Mouse (Mus musculus): ENCODE results near the gene Igf1.

Gene Igf1

GRCm38 (mm10) chr10:87858013-87858806 is at the start of gene Igf1:
Gene Igf1 (plus strand): TSS chr10:87858265.
- DNase-seq = no peak

DNA sequence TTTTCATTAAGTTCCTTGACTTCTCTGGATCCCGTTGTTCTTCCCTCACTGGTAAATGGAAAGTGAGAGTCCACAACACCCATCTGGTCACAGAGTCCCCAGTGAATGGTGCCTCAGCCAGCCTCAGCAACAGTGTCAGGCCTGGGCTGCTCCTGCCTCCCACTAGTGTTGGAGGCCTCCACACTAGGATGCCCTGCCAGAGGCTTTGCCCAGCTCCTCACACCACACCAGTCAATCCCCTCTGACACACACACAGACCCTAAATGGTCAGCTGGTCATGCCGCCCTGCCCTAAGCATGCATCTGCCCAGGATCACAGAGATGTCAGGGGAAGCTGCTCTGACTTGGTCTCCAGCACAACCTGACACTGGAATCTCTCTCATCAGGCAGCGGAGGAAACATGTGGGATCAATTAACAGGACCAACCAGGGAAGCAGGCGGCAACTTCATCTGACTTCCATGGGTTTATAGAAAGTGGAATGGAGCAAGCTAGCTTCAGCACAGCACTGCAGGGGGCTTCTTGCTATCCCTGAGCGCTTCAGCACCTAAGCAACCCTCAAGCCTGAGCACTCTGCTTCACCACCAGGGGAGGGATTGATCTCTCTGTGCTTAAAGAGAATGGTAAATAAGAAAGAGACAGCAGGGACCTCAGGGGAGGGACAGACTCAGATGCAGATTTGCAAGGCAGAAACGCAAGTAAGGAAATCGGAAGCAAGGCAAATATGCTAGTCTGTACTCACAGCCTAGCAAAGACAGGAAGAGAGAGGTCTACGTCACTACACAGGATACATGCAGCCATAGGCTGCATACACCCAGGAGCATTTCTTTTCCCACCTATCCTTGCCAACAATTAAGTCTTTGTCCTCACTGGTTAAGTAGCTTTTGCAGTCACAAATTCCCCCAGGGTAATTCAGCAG is 45.6 kb upstream of the Igf1 start:
- no peak for DNase-seq

- DNase-seq = no peak
Observed at GRCm38 (mm10) chr10:87813073-87813590, 44.9 kb upstream of the Igf1 start.

GRCm38 (mm10) chr10:87816861-87817260 is 41.2 kb upstream of the Igf1 start:
- no peak for DNase-seq

DNA sequence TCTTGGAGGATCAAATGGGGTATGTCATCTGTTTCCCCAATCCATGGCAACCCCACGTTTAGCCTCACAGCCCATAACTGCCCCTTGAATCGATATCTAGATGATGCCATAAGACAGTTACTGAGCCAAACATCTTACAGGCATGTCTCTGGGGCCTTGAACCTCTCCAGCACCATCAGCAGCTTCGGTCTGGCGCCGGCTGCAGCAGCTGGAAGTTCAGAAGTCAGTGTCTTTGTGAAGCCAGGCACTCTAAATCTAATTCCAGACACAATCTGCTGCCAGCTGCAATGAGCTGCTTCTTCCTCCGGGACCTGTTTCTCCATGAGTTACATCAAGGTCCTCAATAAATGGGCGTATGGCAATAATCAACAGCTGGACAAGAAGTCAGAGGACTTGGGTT is 40.3 kb upstream of the Igf1 start:
- DNase-seq = no peak

DNA sequence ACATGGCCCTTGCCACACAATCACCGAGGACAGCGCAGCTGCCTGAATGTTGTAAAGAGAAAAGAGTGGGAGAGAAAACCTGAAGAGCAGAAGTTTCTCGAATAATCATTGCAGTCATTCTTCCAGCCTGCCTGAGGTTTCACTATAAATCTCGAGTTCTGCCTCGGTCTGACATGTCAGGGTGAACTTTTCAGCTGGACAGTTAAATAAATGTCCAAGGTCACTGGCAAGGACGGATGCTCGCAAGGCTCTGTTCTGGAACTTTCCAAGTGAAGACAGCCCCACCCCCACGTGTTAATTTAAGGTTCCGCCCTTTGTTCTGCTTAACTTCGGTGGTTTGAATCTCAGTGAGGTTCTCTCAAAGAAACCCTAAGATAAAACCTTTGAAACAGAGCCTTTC is 36.2 kb upstream of the Igf1 start:
- DNase-seq = no peak

DNA sequence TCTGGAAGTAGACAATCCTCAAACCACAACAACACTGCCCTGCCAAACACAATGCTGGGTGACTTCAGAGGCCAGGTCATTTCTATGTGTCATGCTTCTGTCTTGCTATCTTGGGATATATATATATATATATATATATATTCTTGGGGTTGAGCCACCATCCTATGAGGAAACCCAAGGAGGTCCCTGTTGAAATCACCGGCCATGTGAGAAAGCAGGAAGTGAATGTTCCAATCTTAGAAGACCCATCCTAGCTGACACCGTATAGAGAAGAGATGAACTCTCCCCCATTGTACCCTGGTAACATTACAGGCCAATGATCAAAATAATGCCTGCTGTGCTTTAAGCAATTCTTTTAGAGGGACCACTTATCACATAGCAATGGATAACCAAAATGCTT is 28.1 kb upstream of the Igf1 start:
- no peak for DNase-seq

DNA sequence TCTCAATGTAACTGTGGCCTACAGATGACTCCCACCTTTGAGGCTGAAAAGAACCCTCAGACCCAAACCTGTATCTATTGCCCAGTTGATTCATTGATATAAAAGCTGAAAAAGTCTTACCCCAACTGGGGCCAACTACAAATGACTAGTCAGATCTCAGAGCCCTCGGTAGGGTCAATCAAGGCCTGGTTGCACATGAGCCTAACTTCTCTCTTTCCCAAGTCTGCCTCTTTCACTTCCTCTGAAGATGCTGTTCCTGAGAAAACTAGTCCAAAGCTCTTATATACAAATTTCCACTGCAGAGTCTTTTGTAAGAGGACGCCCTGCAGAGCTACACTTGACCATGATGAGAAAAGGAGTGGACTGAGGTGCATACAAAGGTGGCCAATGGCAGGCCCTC is 27.4 kb upstream of the Igf1 start:
- DNase-seq = no peak

- no peak for DNase-seq
Observed at GRCm38 (mm10) chr10:87832101-87832500, 26.0 kb upstream of the Igf1 start.

DNA sequence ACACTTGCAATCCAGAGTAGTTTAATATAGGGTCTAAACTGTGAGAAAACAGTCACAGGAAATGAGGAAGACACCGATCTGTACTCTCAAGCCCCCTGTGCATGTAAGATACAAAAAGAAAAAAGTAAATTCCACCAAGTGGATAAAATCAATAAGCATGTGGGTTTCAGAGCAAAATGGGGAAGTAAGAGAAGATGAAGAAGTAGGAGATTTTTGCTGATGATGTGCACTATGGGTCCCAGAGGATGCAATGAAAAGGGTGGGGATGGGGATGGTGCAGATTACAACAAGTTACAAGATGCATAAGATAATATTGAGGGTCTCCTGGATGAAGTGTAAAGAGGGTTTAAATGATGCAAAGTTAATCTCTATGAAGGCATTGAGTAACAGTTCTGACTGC is 18.6 kb upstream of the Igf1 start:
- no peak for DNase-seq

GRCm38 (mm10) chr10:87842501-87842900 is 15.6 kb upstream of the Igf1 start:
- DNase-seq = no peak

DNA sequence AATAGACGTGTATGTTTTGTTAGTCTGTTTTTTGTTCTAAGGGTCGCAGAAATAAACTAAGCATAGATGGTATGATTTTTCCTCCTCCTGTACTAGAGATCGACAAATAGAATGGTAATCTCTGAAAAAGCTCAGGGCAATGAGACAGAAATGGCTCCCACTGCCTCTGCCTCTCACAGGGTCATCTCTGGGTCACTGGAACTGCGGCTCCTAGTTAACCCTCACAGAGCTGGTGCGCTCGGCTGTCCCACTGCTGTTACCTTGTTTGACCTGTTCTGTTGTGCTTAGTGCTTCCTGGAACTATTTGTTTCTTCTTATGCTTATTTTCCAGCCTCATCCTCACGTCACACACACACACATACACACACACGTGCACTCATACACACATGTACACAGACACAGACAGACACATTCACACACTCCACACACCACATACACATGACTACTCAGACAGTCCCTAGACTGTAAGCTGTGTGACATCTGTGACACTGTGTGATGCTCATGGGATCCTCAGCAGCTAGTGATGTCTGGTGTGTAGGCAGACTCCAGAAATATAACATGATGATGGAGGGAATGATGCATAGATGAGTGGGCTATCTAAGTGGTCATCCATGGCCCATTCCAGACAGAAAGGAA is 13.0 kb upstream of the Igf1 start:
- no peak for DNase-seq

GRCm38 (mm10) chr10:87847882-87848281 is 10.2 kb upstream of the Igf1 start:
- DNase-seq = no peak

DNA sequence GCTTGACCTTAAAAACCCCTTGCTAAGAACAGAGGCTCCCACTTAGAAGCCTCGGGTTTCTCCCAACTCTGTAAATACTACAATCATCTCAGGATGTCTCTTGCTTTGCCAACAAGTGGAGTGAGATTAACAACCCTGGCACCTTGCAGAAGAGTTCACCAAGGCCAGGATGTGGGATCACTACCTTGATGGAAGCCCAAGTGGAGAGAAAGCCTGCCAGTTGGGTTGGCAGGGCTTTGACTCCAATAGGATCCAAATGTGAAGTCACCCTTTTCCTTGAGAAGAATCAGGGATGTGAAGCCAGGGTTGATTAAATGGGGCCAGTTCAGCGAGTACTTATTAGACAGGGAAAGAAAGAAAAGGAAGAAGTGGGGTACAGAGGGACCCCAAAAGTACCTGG is 9.6 kb upstream of the Igf1 start:
- no peak for DNase-seq

DNA sequence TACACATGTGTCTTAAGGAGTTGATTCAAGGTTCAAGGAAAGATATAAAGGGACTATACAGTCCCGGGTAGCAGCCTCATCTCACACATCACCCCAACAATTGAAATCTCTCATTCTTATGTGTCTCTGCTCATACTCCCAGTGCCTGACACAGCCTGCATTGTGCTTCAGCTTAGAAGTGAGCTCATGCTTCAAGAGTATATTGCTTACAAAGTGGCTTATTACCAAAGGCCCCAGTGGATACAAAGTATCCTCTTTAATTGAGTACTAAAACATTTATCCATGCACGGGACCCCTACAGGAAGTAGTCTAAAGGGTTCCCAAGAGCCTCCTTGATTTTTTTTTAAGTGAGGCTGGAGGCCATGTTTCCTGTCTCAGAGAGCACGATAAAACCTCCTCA is 6.6 kb upstream of the Igf1 start:
- DNase-seq = no peak

DNA sequence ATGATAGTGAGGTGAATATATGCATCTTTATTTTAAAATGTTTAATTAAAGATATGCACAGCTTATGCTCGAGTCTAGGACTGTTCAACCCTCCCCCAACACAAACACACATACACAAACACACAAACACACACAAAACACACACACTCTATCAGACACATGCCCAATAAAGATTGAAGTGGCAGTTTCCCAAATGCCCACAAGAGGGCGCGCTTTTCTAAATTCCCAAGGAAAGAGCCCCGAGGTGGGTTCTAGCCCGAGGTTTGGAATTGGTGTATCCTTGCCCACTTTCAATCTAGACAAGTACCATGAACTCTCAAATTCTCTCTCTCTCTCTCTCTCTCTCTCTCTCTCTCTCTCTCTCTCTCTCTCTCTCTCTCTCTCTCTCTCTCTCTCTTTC is 3.7 kb upstream of the Igf1 start:
- DNase-seq = peak; percentile 42

- no peak for DNase-seq
Observed at GRCm38 (mm10) chr10:87855423-87856122, 2.5 kb upstream of the Igf1 start.

DNA sequence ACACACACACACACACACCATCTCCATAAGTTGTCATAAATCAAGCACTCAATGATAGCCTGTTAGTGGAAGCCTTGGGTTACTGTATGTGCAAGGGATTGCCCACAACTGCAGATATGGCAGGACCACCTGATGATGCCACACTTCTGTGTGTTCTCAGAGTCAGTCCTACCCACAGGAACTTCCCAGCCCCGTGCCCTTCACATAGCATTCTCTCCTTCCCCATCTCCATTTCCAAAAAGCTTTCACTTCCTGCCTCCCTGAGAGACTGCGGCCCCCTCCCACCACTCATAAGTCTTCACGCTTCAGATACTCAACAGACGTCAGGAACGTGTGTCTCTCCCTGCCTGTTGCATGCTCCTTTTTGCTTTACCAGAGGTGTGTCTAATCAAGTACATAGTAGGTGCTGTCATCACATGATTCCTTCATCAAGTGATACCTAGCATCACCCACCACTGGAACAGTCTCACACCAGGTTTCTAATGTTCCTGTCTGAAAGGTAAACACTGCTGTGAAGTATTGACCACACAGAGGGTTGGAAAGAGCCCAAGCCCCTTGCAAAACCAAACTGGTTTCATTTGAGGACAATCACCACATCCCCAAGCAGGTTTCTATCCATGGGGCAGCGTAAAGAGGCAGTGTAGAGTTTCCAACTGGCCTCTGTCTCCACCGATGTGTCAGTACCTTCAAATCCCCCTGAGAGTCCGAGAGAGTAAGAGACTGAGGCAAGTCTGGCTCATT is 680 bp upstream of the Igf1 start:
- no peak for DNase-seq

GRCm38 (mm10) chr10:87858939-87859338 is 874 bp downstream of the Igf1 start:
- DNase-seq = no peak

DNA sequence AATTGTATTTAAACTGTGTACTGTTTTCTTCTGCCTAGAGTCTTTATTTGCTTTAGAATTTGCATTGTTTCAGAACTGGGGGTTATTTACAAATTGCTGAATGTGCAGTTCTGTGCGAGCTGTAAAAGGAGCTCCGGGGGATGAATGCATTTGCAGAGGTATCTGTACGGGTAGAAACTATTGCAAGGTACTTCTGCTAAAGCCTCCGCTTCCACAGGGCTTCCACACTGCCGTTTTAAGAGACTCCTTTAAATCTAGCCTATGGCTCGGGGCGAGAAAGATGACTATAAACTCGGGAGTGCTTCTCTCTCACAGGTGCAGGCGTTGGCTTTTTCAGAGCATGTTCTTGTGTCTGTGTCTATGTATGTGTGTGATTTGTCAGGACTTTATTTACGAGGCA is 1.4 kb downstream of the Igf1 start:
- no peak for DNase-seq

GRCm38 (mm10) chr10:87860181-87861103 is 2.4 kb downstream of the Igf1 start:
- peak; percentile 3 for DNase-seq

Data from thymus, postnatal 14 days (tissue).